In genomic region chr12:108255511-108255919, GRCm38 (mm10) we compare ENCODE assay signal across 8 mouse cellular contexts. TPM values are rescaled to one million over a fixed set of nuclear protein-coding genes. Genes with fewer than 3 reads are reported as not detected.
A peak's percentile ranks its signal among the peaks of the same experiment; 100 is the strongest.
DNase-seq lines count a peak whose midpoint lies in the region; ATAC-seq and TF ChIP-seq lines count a peak whose summit lies in the region.

No protein-coding gene starts in this region.

- H3K9me3 ChIP-seq in lung, postnatal 0 days (ENCODE audit: low read length), result no peaks in the 10 kb centered on the region
- no peaks in the 10 kb centered on the region for H3K9me3 ChIP-seq in hindbrain, embryonic 13.5 days

- H3K4me1 ChIP-seq in lung, postnatal 0 days (ENCODE audit: insufficient read depth, low read depth, low read length), result no peaks in the 10 kb centered on the region
- peaks cover 88% of the 10 kb centered on the region for H3K4me1 ChIP-seq in hindbrain, embryonic 13.5 days (replicated peaks)

- TF ChIP-seq CTCF in lung, postnatal 0 days (IDR thresholded peaks at IDR 0.05), result no peak

- H3K4me2 ChIP-seq in lung, postnatal 0 days (replicated peaks; ENCODE audit: low read depth, low read length), result no peak overlapping the region
- H3K4me2 ChIP-seq in hindbrain, embryonic 13.5 days, result peak overlapping the region; percentile 23

- peak; percentile 58 for DNase-seq in adrenal gland, adult 2 months
- no peak for DNase-seq in adrenal gland, postnatal 4 days (ENCODE audit: low spot score in 2 of 2)
- no peak for DNase-seq in lung, postnatal 0 days (ENCODE audit: low spot score)
- no peak for DNase-seq in lung, postnatal 36 days
- peak; percentile 48 for DNase-seq in lung, postnatal 14 days
- peak; percentile 73 for DNase-seq in testis, postnatal 14 days (ENCODE audit: low spot score)

- 15% methylated on average over 8 of the region's 8 CpGs for WGBS in lung, postnatal 0 days
- 4% methylated on average over 8 of the region's 8 CpGs for WGBS in hindbrain, embryonic 13.5 days

- TF ChIP-seq EP300 in lung, postnatal 0 days (IDR thresholded peaks at IDR 0.05), result no peak

- peak; percentile 42 for ATAC-seq in lung, postnatal 0 days
- peak; percentile 44; the same call in 1 of the 2 replicates for ATAC-seq in hindbrain, embryonic 13.5 days (ENCODE audit: low FRiP score)
- ATAC-seq in erythroid progenitor cell, adult 5-6 weeks (replicated peaks; ENCODE audit: low FRiP score, poor library complexity, severe bottlenecking), result no peak

- no peak overlapping the region for H3K9ac ChIP-seq in lung, postnatal 0 days (replicated peaks; ENCODE audit: low read depth)
- H3K9ac ChIP-seq in hindbrain, embryonic 13.5 days, result peak overlapping the region; percentile 46

- no peaks in the 10 kb centered on the region for H3K27me3 ChIP-seq in lung, postnatal 0 days (replicated peaks; ENCODE audit: insufficient read depth, low read length)
- no peaks in the 10 kb centered on the region for H3K27me3 ChIP-seq in hindbrain, embryonic 13.5 days

- H3K36me3 ChIP-seq in lung, postnatal 0 days (ENCODE audit: insufficient read depth, low read length), result no peaks in the 10 kb centered on the region
- H3K36me3 ChIP-seq in hindbrain, embryonic 13.5 days, result no peaks in the 10 kb centered on the region

- no peak overlapping the region for H3K4me3 ChIP-seq in lung, postnatal 0 days (ENCODE audit: low read depth, low read length)
- H3K4me3 ChIP-seq in hindbrain, embryonic 13.5 days, result no peak overlapping the region

- H3K27ac ChIP-seq in lung, postnatal 0 days (ENCODE audit: low read length), result no peak overlapping the region
- peak overlapping the region; percentile 66 for H3K27ac ChIP-seq in hindbrain, embryonic 13.5 days

RNA-seq across cellular contexts. Expression of gene Ccdc85c, which starts 19.7 kb away (rescaled TPM):
- total RNA-seq in adrenal gland, adult 2 months (2021), result 10 to 100 TPM; 19.0 to 26.9 TPM
- polyA plus RNA-seq in adrenal gland, adult 2 months (2012; rRNA removed), result 35.3 and 38.0 TPM in 2 replicates
- 10 to 100 TPM; 29.6 to 29.9 TPM for total RNA-seq in adrenal gland, postnatal 4 days (2021)
- 4.1 and 4.5 TPM in 2 replicates for polyA plus RNA-seq in lung, postnatal 0 days (2015; fragmentation: Nextera tagmentation; extraction: Ambion mirVana)
- 17.3 and 17.7 TPM in 2 replicates for polyA plus RNA-seq in hindbrain, embryonic 13.5 days (2015; fragmentation: Nextera tagmentation; extraction: Ambion mirVana)
- total RNA-seq in erythroid progenitor cell, adult 5-6 weeks (2015; ENCODE audit: low replicate concordance), result not detected in 2 replicates
- 0.64 and 6.3 TPM in 2 replicates for total RNA-seq in erythroid progenitor cell, adult 5-6 weeks (2017; ENCODE audit: low replicate concordance)

RNA-seq across cellular contexts. Expression of gene Hhipl1, which starts 50.6 kb away (rescaled TPM):
- under 1 TPM; 0.69 to 0.76 TPM for total RNA-seq in adrenal gland, adult 2 months (2021)
- 0.85 and 1.4 TPM in 2 replicates for polyA plus RNA-seq in adrenal gland, adult 2 months (2012; rRNA removed)
- total RNA-seq in adrenal gland, postnatal 4 days (2021), result 1 to 10 TPM; 1.1 to 1.3 TPM
- polyA plus RNA-seq in lung, postnatal 0 days (2015; fragmentation: Nextera tagmentation; extraction: Ambion mirVana), result 0.35 and 0.57 TPM in 2 replicates
- 1.5 and 1.6 TPM in 2 replicates for polyA plus RNA-seq in hindbrain, embryonic 13.5 days (2015; fragmentation: Nextera tagmentation; extraction: Ambion mirVana)
- total RNA-seq in erythroid progenitor cell, adult 5-6 weeks (2015; ENCODE audit: low replicate concordance), result not detected in 2 replicates
- not detected in 2 replicates for total RNA-seq in erythroid progenitor cell, adult 5-6 weeks (2017; ENCODE audit: low replicate concordance)

Comparison
In these comparisons a context has a peak if more than half of its experiments do, and no peak if none do; other contexts are left out.
1. DNase-seq: peak in adrenal gland, adult 2 months (single experiment), lung, postnatal 14 days (single experiment) and testis, postnatal 14 days (single experiment); none in adrenal gland, postnatal 4 days (0 of 2), lung, postnatal 0 days (single experiment) and lung, postnatal 36 days (single experiment).